Mouse (Mus musculus) thymus, adult 2 months (tissue): ENCODE measurements around the gene Adamts10.

ENCODE experiments used
- CTCF ChIP-seq: fragments of 200-500 bp; IDR thresholded peaks from 2 replicates; pipeline ENCODE4 v1.5.1; 2012; ENCODE audit warnings: mild to moderate bottlenecking, control low read depth, low read length, moderate library complexity, borderline replicate concordance; ENCODE audit not compliant: control insufficient read depth, poor library complexity, insufficient read depth; ENCODE audit errors: extremely low read depth
- POLR2A ChIP-seq: fragments of 200-500 bp; IDR thresholded peaks from 2 replicates; pipeline ENCODE4 v1.6.1; 2012; ENCODE audit warnings: mild to moderate bottlenecking, low read length, control low read depth, moderate library complexity; ENCODE audit not compliant: control insufficient read depth, poor library complexity, insufficient read depth; ENCODE audit errors: extremely low read depth

- TF ChIP-seq POLR2A (no peak), CTCF (no peak)
Observed at GRCm38 (mm10) chr17:33563527-33564076, 39.6 kb downstream of the Adamts10 start.
